Comparison of ENCODE assay signal across 8 mouse cellular contexts in the genomic region with DNA sequence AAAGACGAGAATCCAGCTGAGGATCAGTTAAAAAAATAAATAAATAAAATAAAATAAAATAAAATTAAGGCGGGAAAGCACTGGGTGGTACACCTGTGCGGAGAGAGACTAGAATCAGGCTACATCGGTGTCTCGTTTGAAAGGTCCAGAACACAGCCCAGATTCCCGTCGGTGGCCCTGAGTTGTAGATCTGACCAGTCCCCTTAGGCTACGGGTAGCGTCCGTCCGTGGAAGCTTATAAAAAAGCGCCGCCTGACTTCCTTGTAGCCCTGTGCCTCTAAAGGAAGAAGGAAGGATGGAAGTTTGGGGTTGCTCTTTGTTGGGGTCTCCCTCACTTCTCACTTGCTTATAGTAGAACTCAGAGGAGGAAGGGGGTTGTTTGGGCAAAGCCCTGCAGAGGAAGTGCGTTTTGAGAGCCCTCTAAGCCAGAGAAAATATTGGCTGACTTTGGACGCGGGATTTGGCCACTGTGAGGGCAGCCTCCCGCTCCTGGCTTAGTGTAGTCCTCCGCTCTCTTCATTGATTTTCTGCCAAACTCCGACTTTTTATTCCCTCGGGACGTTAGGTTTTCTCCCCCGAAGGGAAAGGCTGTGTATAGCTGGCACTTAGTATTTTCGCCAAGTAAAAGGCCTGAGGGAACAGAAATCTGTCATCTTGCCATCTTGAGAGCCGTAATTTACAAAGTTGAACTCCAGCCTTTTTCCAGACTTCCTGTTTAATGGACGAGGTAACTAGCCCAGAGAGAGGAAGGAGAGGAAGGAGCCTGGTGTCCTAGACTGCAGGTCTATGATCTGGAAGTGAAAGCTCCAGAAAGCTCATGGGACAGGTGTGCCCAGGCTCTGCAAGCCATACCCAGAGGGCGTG. TPM values are rescaled to one million over a fixed set of nuclear protein-coding genes. Genes with fewer than 3 reads are reported as not detected.
DNase-seq lines count a peak whose midpoint lies in the region; ATAC-seq and TF ChIP-seq lines count a peak whose summit lies in the region.

No protein-coding gene starts in this region.

- H3K9me3 ChIP-seq in embryonic facial prominence, embryonic 12.5 days: no peaks in the 10 kb centered on the region
- no peaks in the 10 kb centered on the region for H3K9me3 ChIP-seq in hindbrain, embryonic 12.5 days (replicated peaks)
- no peaks in the 10 kb centered on the region for H3K9me3 ChIP-seq in liver, embryonic 13.5 days (replicated peaks)

- no peak for ATAC-seq in embryonic facial prominence, embryonic 12.5 days (ENCODE audit: insufficient number of reproducible peaks, insufficient read depth, low FRiP score, low TSS enrichment)
- peak; percentile 33; the same call in 1 of the 2 replicates for ATAC-seq in hindbrain, embryonic 12.5 days (ENCODE audit: low FRiP score)
- ATAC-seq in liver, embryonic 13.5 days (ENCODE audit: low read depth): no peak
- ATAC-seq in megakaryocyte progenitor cell, adult 5-6 weeks (replicated peaks; ENCODE audit: poor library complexity): no peak

- peak overlapping the region; percentile 80 for H3K4me2 ChIP-seq in embryonic facial prominence, embryonic 12.5 days (replicated peaks)
- peak overlapping the region; percentile 88 for H3K4me2 ChIP-seq in hindbrain, embryonic 12.5 days (replicated peaks)
- peak overlapping the region; percentile 79 for H3K4me2 ChIP-seq in liver, embryonic 13.5 days

- peak overlapping the region; percentile 79 for H3K9ac ChIP-seq in embryonic facial prominence, embryonic 12.5 days
- peak overlapping the region; percentile 82 for H3K9ac ChIP-seq in hindbrain, embryonic 12.5 days
- peak overlapping the region; percentile 82 for H3K9ac ChIP-seq in liver, embryonic 13.5 days

- DNase-seq in spleen, postnatal 10 days (ENCODE audit: low spot score in 2 of 2): peak; percentile 45 to 51
- DNase-seq in spleen, postnatal 14 days (ENCODE audit: low spot score in 2 of 2): no peak
- DNase-seq in liver, embryonic 13.5 days: no peak
- no peak for DNase-seq in left cerebral cortex, adult 8-10 months (ENCODE audit: low spot score in 2 of 2)

- TF ChIP-seq CTCF in olfactory bulb, adult 2 months (IDR thresholded peaks at IDR 0.05; ENCODE audit: insufficient read depth, low read depth, low read length): no peak

- H3K36me3 ChIP-seq in embryonic facial prominence, embryonic 12.5 days: peaks cover 16% of the 10 kb centered on the region
- peaks cover 17% of the 10 kb centered on the region for H3K36me3 ChIP-seq in hindbrain, embryonic 12.5 days
- H3K36me3 ChIP-seq in liver, embryonic 13.5 days: peaks cover 28% of the 10 kb centered on the region

- H3K4me3 ChIP-seq in embryonic facial prominence, embryonic 12.5 days: peak overlapping the region; percentile 80
- H3K4me3 ChIP-seq in hindbrain, embryonic 12.5 days: peak overlapping the region; percentile 76
- H3K4me3 ChIP-seq in liver, embryonic 13.5 days (replicated peaks): peak overlapping the region; percentile 85
- peak overlapping the region; percentile 88 for H3K4me3 ChIP-seq in olfactory bulb, adult 2 months (ENCODE audit: insufficient read depth, low read depth, low read length)

- no peak for TF ChIP-seq POLR2A in olfactory bulb, adult 2 months (IDR thresholded peaks at IDR 0.05; ENCODE audit: insufficient read depth, low read depth, low read length)

- peaks cover 8% of the 10 kb centered on the region for H3K4me1 ChIP-seq in embryonic facial prominence, embryonic 12.5 days
- peaks cover 17% of the 10 kb centered on the region for H3K4me1 ChIP-seq in hindbrain, embryonic 12.5 days
- H3K4me1 ChIP-seq in liver, embryonic 13.5 days (replicated peaks): peaks cover 31% of the 10 kb centered on the region
- H3K4me1 ChIP-seq in olfactory bulb, adult 2 months (ENCODE audit: control insufficient read depth, insufficient read depth, low read length): peaks cover 8% of the 10 kb centered on the region

- 7% methylated on average over 26 of the region's 26 CpGs for WGBS in embryonic facial prominence, embryonic 12.5 days
- WGBS in hindbrain, embryonic 12.5 days: 8% methylated on average over 26 of the region's 26 CpGs
- 10% methylated on average over 26 of the region's 26 CpGs for WGBS in liver, embryonic 13.5 days (ENCODE audit: insufficient replicate concordance)
- 4% methylated on average over 26 of the region's 26 CpGs for WGBS in olfactory bulb, adult 2 months

- peak overlapping the region; percentile 84 for H3K27ac ChIP-seq in embryonic facial prominence, embryonic 12.5 days
- H3K27ac ChIP-seq in hindbrain, embryonic 12.5 days: peak overlapping the region; percentile 86
- H3K27ac ChIP-seq in liver, embryonic 13.5 days: peak overlapping the region; percentile 69; the same call in 1 of the 2 replicates
- no peak overlapping the region for H3K27ac ChIP-seq in olfactory bulb, adult 2 months (ENCODE audit: insufficient read depth, low read depth, low read length)

- no peaks in the 10 kb centered on the region for H3K27me3 ChIP-seq in embryonic facial prominence, embryonic 12.5 days
- no peaks in the 10 kb centered on the region for H3K27me3 ChIP-seq in hindbrain, embryonic 12.5 days
- H3K27me3 ChIP-seq in liver, embryonic 13.5 days: no peaks in the 10 kb centered on the region

RNA-seq across cellular contexts. Expression of a gene that starts 1.0 kb away (rescaled TPM):
- polyA plus RNA-seq in embryonic facial prominence, embryonic 12.5 days (2016; fragmentation: Nextera tagmentation; extraction: Ambion mirVana): 51.6 and 59.7 TPM in 2 replicates
- polyA plus RNA-seq in hindbrain, embryonic 12.5 days (2016; fragmentation: Nextera tagmentation; extraction: Ambion mirVana): 50.2 and 54.1 TPM in 2 replicates
- polyA plus RNA-seq in liver, embryonic 13.5 days (2015; fragmentation: Nextera tagmentation; extraction: Ambion mirVana): 18.1 and 21.4 TPM in 2 replicates
- not detected in 2 replicates for polyA plus RNA-seq in olfactory bulb, adult 2 months (2012; ENCODE audit: insufficient read depth, insufficient read length, low replicate concordance, missing spikeins)
- 10 to 100 TPM; 33.5 to 54.6 (median 51.0) TPM for total RNA-seq in left cerebral cortex, adult 8-10 months (2022)
- 27.9 and 39.3 TPM in 2 replicates for total RNA-seq in megakaryocyte progenitor cell, adult 5-6 weeks (2015)
- total RNA-seq in megakaryocyte progenitor cell, adult 5-6 weeks (2017): 122 and 139 TPM in 2 replicates

RNA-seq across cellular contexts. Expression of a gene that starts 24.8 kb away (rescaled TPM):
- polyA plus RNA-seq in embryonic facial prominence, embryonic 12.5 days (2016; fragmentation: Nextera tagmentation; extraction: Ambion mirVana): 76.3 and 81.5 TPM in 2 replicates
- polyA plus RNA-seq in hindbrain, embryonic 12.5 days (2016; fragmentation: Nextera tagmentation; extraction: Ambion mirVana): 55.6 and 60.2 TPM in 2 replicates
- 71.9 and 73.5 TPM in 2 replicates for polyA plus RNA-seq in liver, embryonic 13.5 days (2015; fragmentation: Nextera tagmentation; extraction: Ambion mirVana)
- not detected in 2 replicates for polyA plus RNA-seq in olfactory bulb, adult 2 months (2012; ENCODE audit: insufficient read depth, insufficient read length, low replicate concordance, missing spikeins)
- 10 to 100 TPM; 35.7 to 39.3 (median 37.6) TPM for total RNA-seq in left cerebral cortex, adult 8-10 months (2022)
- 51.4 and 52.1 TPM in 2 replicates for total RNA-seq in megakaryocyte progenitor cell, adult 5-6 weeks (2015)
- total RNA-seq in megakaryocyte progenitor cell, adult 5-6 weeks (2017): 39.7 and 48.1 TPM in 2 replicates

RNA-seq across cellular contexts. Expression of a gene that starts 26.3 kb away (rescaled TPM):
- 0.19 and 0.38 TPM in 2 replicates for polyA plus RNA-seq in embryonic facial prominence, embryonic 12.5 days (2016; fragmentation: Nextera tagmentation; extraction: Ambion mirVana)
- polyA plus RNA-seq in hindbrain, embryonic 12.5 days (2016; fragmentation: Nextera tagmentation; extraction: Ambion mirVana): 0.15 and 0.29 TPM in 2 replicates
- 2.5 and 3.0 TPM in 2 replicates for polyA plus RNA-seq in liver, embryonic 13.5 days (2015; fragmentation: Nextera tagmentation; extraction: Ambion mirVana)
- not detected in 2 replicates for polyA plus RNA-seq in olfactory bulb, adult 2 months (2012; ENCODE audit: insufficient read depth, insufficient read length, low replicate concordance, missing spikeins)
- total RNA-seq in left cerebral cortex, adult 8-10 months (2022): under 1 TPM; 0.13 to 0.74 (median 0.40) TPM
- 6.5 and 7.0 TPM in 2 replicates for total RNA-seq in megakaryocyte progenitor cell, adult 5-6 weeks (2015)
- 5.2 and 6.7 TPM in 2 replicates for total RNA-seq in megakaryocyte progenitor cell, adult 5-6 weeks (2017)

RNA-seq across cellular contexts. Expression of a gene that starts 42.0 kb away (rescaled TPM):
- 29.1 and 31.2 TPM in 2 replicates for polyA plus RNA-seq in embryonic facial prominence, embryonic 12.5 days (2016; fragmentation: Nextera tagmentation; extraction: Ambion mirVana)
- polyA plus RNA-seq in hindbrain, embryonic 12.5 days (2016; fragmentation: Nextera tagmentation; extraction: Ambion mirVana): 35.3 and 35.5 TPM in 2 replicates
- polyA plus RNA-seq in liver, embryonic 13.5 days (2015; fragmentation: Nextera tagmentation; extraction: Ambion mirVana): 35.6 and 35.7 TPM in 2 replicates
- polyA plus RNA-seq in olfactory bulb, adult 2 months (2012; ENCODE audit: insufficient read depth, insufficient read length, low replicate concordance, missing spikeins): not detected in 2 replicates
- total RNA-seq in left cerebral cortex, adult 8-10 months (2022): 10 to 100 TPM; 21.7 to 26.5 (median 23.4) TPM
- 4.4 and 5.2 TPM in 2 replicates for total RNA-seq in megakaryocyte progenitor cell, adult 5-6 weeks (2015)
- total RNA-seq in megakaryocyte progenitor cell, adult 5-6 weeks (2017): 2.2 and 4.7 TPM in 2 replicates

RNA-seq across cellular contexts. Expression of a gene that starts 47.8 kb away (rescaled TPM):
- polyA plus RNA-seq in embryonic facial prominence, embryonic 12.5 days (2016; fragmentation: Nextera tagmentation; extraction: Ambion mirVana): 177 and 187 TPM in 2 replicates
- polyA plus RNA-seq in hindbrain, embryonic 12.5 days (2016; fragmentation: Nextera tagmentation; extraction: Ambion mirVana): 152 and 154 TPM in 2 replicates
- polyA plus RNA-seq in liver, embryonic 13.5 days (2015; fragmentation: Nextera tagmentation; extraction: Ambion mirVana): 88.0 and 109 TPM in 2 replicates
- not detected in 2 replicates for polyA plus RNA-seq in olfactory bulb, adult 2 months (2012; ENCODE audit: insufficient read depth, insufficient read length, low replicate concordance, missing spikeins)
- 10 to 100 TPM; 39.6 to 49.8 (median 44.9) TPM for total RNA-seq in left cerebral cortex, adult 8-10 months (2022)
- total RNA-seq in megakaryocyte progenitor cell, adult 5-6 weeks (2015): 151 TPM in 2 replicates
- 131 and 154 TPM in 2 replicates for total RNA-seq in megakaryocyte progenitor cell, adult 5-6 weeks (2017)

Comparison
In these comparisons a context has a peak if more than half of its experiments do, and no peak if none do; other contexts are left out.
1. DNase-seq: peak in spleen, postnatal 10 days (2 of 2); none in spleen, postnatal 14 days (0 of 2), liver, embryonic 13.5 days (single experiment) and left cerebral cortex, adult 8-10 months (0 of 2).
2. RNA of a gene that starts 1.0 kb away (polyA plus RNA-seq): 51.6 to 59.7 TPM in embryonic facial prominence, embryonic 12.5 days, 50.2 to 54.1 TPM in hindbrain, embryonic 12.5 days and 18.1 to 21.4 TPM in liver, embryonic 13.5 days; not detected in olfactory bulb, adult 2 months; every median in the first group is over 10 times any median in the second.
3. RNA of a gene that starts 24.8 kb away (polyA plus RNA-seq): 76.3 to 81.5 TPM in embryonic facial prominence, embryonic 12.5 days, 71.9 to 73.5 TPM in liver, embryonic 13.5 days and 55.6 to 60.2 TPM in hindbrain, embryonic 12.5 days; not detected in olfactory bulb, adult 2 months; every median in the first group is over 10 times any median in the second.
4. Peak in every context shown above with its lines, with median percentiles within 50 percentile points of each other: H3K4me2 ChIP-seq, H3K4me3 ChIP-seq and H3K9ac ChIP-seq.